Mouse (Mus musculus) kidney, postnatal 0 days (tissue): Measurements from ENCODE around the gene Wars2. TPM values are rescaled to one million over a fixed set of nuclear protein-coding genes. Genes with fewer than 3 reads are reported as not detected.
A peak's percentile ranks its signal among the peaks of the same experiment; 100 is the strongest.

Source experiments
- ATAC-seq: fragments of 200-750 bp; cut with Nextera tagmentation; replicated peaks from 2 replicates; pipeline ENCODE4 v1.8.0; 2017; ENCODE audit warnings: low read depth, moderate number of reproducible peaks, moderate TSS enrichment, moderate library complexity; ENCODE audit not compliant: low FRiP score
- DNase-seq: peaks from one replicate; pipeline ENCODE4 v3.0.0-alpha.2; 2016; ENCODE audit warnings: low spot score
- H3K27ac ChIP-seq: fragments of 300-500 bp; sonication (generic); 2 replicates; pipeline ENCODE4 v1.5.1; 2014; ENCODE audit warnings: mild to moderate bottlenecking
- H3K27me3 ChIP-seq: fragments of 300-500 bp; sonication (generic); 2 replicates; pipeline ENCODE4 v1.6.1; 2014; ENCODE audit warnings: low read length, mixed read lengths; ENCODE audit not compliant: insufficient read depth
- H3K36me3 ChIP-seq: fragments of 300-500 bp; sonication (generic); 2 replicates; pipeline ENCODE4 v1.6.1; 2014; ENCODE audit warnings: low read length, mixed read lengths; ENCODE audit not compliant: insufficient read depth
- H3K4me1 ChIP-seq: fragments of 300-500 bp; sonication (generic); replicated peaks from 2 replicates; pipeline ENCODE4 v1.6.1; 2014; ENCODE audit warnings: antibody characterized with exemption, low read length, mixed read lengths; ENCODE audit not compliant: insufficient read depth
- H3K4me2 ChIP-seq: fragments of 300-500 bp; sonication (generic); 2 replicates; pipeline ENCODE4 v1.6.1; 2014; ENCODE audit warnings: mild to moderate bottlenecking, low read length, moderate library complexity, mixed read lengths
- H3K4me3 ChIP-seq: fragments of 300-500 bp; sonication (generic); replicated peaks from 2 replicates; pipeline ENCODE4 v1.5.1; 2014; ENCODE audit warnings: low read depth, low read length
- H3K9ac ChIP-seq: fragments of 300-500 bp; sonication (generic); 2 replicates; pipeline ENCODE4 v1.6.1; 2014; ENCODE audit warnings: low read depth, low read length
- H3K9me3 ChIP-seq: fragments of 300-500 bp; sonication (generic); replicated peaks from 2 replicates; pipeline ENCODE4 v1.6.1; 2016; ENCODE audit warnings: low read length, inconsistent platforms, mixed read lengths
- CTCF ChIP-seq: IDR thresholded peaks from 2 replicates; pipeline ENCODE4 v1.5.1; 2016; ENCODE audit warnings: antibody characterized with exemption, low read depth, mild to moderate bottlenecking, moderate library complexity
- WGBS: fragments of 180-500 bp; shearing (Covaris S2); extraction: QIAGEN DNeasy Blood & Tissue Kit; methylation state at CpG from one replicate; pipeline ENCODE4 v1.1.7; 2014; 5-methylcytosine and 5-hydroxymethylcytosine counted together
- polyA plus RNA-seq: library from polyadenylated mRNA; unstranded; fragments of >200 nt; fragmentation: Nextera tagmentation; extraction: Ambion mirVana; gene quantifications from 2 replicates; pipeline ENCODE4 v1.2.1, GENCODE M21; 2015

Gene Wars2
- polyA plus RNA-seq, 1 experiment from 2014 or later, result 6.4 TPM

GRCm38 (mm10) chr3:99211105-99211698, 70.3 kb downstream of the Wars2 start:
- H3K4me2 ChIP-seq, result no peak overlapping the region
- H3K9ac ChIP-seq, result no peak overlapping the region
- no peak overlapping the region for H3K27ac ChIP-seq
- TF ChIP-seq CTCF, result no peak
- H3K4me1 ChIP-seq, result no peaks in the 10 kb centered on the region
- ATAC-seq (no peak), DNase-seq (peak; percentile 28)
- 0 out of 2 replicates have a peak, but pooled peaks cover 3% of the 10 kb centered on the region for H3K36me3 ChIP-seq
- 25% methylated on average over 14 of the region's 14 CpGs for WGBS
- no peak overlapping the region for H3K4me3 ChIP-seq
- H3K9me3 ChIP-seq, result no peaks in the 10 kb centered on the region
- H3K27me3 ChIP-seq, result no peaks in the 10 kb centered on the region

DNA sequence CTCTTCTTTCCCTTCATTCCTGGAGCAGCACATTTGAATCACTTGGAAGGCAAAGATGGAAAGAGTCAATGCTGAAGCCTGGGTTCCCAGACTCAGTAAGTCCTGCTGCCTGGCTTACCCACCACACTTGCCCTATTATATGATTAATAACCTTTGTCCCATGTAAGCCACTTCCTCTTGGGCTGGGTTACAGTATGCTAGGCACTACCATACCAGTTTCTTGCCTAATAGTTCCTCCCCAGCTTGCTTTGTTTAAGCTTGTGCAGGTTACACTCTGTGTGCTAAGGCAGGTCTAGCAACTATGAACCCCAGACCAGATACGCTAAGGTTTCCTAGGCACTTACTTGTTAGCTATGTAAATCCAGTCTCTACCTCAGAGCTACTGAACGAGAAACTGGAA, 86.9 kb downstream of the Wars2 start:
- DNase-seq (no peak), ATAC-seq (no peak)
- no peaks in the 10 kb centered on the region for H3K4me1 ChIP-seq
- H3K36me3 ChIP-seq, result no peaks in the 10 kb centered on the region
- 0 out of 2 replicates have a peak, but pooled peaks cover 3% of the 10 kb centered on the region for H3K27me3 ChIP-seq
- H3K9ac ChIP-seq, result no peak overlapping the region
- H3K9me3 ChIP-seq, result no peaks in the 10 kb centered on the region
- WGBS, result 70% methylated on average over 2 of the region's 2 CpGs
- no peak overlapping the region for H3K27ac ChIP-seq
- H3K4me3 ChIP-seq, result no peak overlapping the region
- H3K4me2 ChIP-seq, result no peak overlapping the region
- no peak for TF ChIP-seq CTCF

DNA sequence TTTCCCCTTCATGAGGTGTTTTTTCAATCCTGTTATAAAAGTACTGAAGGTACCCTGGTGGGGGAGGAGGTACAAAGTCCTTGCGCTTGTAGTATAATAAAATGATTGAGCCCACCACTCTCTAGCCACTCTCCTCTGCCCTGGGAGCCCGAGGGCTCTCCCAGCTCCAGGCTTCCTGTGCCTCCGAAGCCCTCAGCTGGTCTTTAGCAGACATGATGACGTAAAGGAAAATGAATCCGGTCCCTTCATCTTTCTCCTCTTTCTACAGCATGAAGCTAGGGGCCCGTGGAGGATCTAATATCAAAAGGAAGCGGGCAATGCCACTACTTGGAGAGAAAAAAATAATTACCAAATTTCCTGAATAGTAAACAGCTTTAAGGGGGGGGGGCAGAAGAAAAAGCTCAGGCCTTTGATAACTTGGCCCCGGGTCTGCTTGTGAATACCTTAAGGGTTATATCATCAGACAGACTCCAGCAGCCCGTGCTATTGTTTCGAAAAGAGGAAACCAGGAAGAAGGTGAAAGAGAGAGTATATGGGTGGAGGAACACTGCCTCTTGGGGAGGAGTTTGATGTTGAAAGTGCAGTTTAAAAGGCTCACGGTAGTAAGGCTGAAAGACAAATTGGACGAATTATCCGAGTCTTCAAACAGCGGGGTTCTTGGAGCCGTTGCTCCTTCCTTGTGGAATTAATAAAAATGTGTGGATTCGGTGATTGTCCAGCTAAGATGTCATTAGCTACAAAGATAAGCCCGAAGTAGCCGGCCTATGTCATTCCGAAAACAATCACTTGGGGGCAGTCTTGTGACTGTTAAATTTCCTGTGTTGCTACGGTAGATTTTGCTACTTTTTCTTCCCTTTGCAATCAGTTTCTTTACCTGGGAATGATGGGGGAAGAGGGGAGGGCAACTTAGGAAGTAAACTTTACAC, 92.8 kb downstream of the Wars2 start:
- peak; percentile 72 for TF ChIP-seq CTCF
- peak; percentile 75 for DNase-seq
- Histone ChIP-seq H3K4me1 (peaks cover 4% of the 10 kb centered on the region; the same call in 1 of the 2 replicates), H3K27ac (no peak overlapping the region), H3K9me3 (no peaks in the 10 kb centered on the region), H3K27me3 (peaks cover 55% of the 10 kb centered on the region), H3K36me3 (no peaks in the 10 kb centered on the region), H3K4me3 (peak overlapping the region; percentile 20), H3K9ac (no peak overlapping the region), H3K4me2 (peak overlapping the region; percentile 43)
- 5% methylated on average over 20 of the region's 20 CpGs for WGBS
- no peak for ATAC-seq

GRCm38 (mm10) chr3:99234319-99234869, 93.5 kb downstream of the Wars2 start:
- no peak for TF ChIP-seq CTCF
- no peak overlapping the region for H3K27ac ChIP-seq
- ATAC-seq (peak; percentile 36; the same call in 1 of the 2 replicates), DNase-seq (no peak)
- no peaks in the 10 kb centered on the region for H3K9me3 ChIP-seq
- peak overlapping the region; percentile 43 for H3K4me2 ChIP-seq
- H3K27me3 ChIP-seq, result peaks cover 60% of the 10 kb centered on the region
- H3K4me1 ChIP-seq, result peaks cover 4% of the 10 kb centered on the region; the same call in 1 of the 2 replicates
- WGBS, result 3% methylated on average over 17 of the region's 17 CpGs
- H3K36me3 ChIP-seq, result no peaks in the 10 kb centered on the region
- H3K9ac ChIP-seq, result no peak overlapping the region
- peak overlapping the region; percentile 20 for H3K4me3 ChIP-seq

- Histone ChIP-seq H3K4me3 (no peak overlapping the region), H3K9me3 (no peaks in the 10 kb centered on the region), H3K27me3 (peaks cover 69% of the 10 kb centered on the region), H3K4me2 (no peak overlapping the region), H3K9ac (no peak overlapping the region), H3K36me3 (no peaks in the 10 kb centered on the region), H3K4me1 (peaks cover 4% of the 10 kb centered on the region; the same call in 1 of the 2 replicates), H3K27ac (no peak overlapping the region)
- no peak for DNase-seq
- no peak for ATAC-seq
- 3% methylated on average over 23 of the region's 23 CpGs for WGBS
- no peak for TF ChIP-seq CTCF
These were observed 94.4 kb downstream of the Wars2 start for GRCm38 (mm10) chr3:99235116-99235803.
